30 mouse cellular contexts compared by ENCODE assay signal in the genomic region with DNA sequence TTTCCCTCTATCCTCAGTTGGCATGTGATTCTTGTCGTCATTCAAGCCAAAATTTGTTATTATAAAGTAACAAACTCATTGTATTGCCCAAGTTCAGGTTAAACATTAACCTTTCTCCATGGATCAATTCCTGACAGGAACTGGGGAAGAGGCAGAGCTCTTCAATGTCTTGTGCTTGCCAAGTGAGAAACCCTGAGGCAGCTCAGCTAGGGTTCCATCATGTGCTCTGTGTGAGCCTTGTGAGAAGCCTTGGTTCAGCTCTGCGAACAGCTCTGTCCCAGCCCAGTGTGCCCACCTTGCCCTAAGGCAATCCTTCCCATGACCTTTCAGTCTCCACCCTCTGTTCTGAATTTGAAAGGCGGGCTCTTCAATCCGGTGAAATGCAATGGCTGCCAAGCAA.
DNase-seq lines count a peak whose midpoint lies in the region; ATAC-seq and TF ChIP-seq lines count a peak whose summit lies in the region.
"Had no signal": no experiment of that assay in that cellular context is flagged by ENCODE, and none has a peak within 500 bp of the region (broad histone marks: within the 10 kb centered on the region; RNA-seq: fewer than 3 reads in every experiment).

No protein-coding gene starts in this region.

- no peak overlapping the region for H3K4me3 ChIP-seq in kidney, embryonic 16.5 days (ENCODE audit: low read length)
- H3K4me3 ChIP-seq in liver, adult 2 months (ENCODE audit: insufficient read depth, low read depth, low read length): no peak overlapping the region
- no peak overlapping the region for H3K4me3 ChIP-seq in liver, embryonic 12.5 days
- H3K4me3 ChIP-seq: gastrocnemius, adult 2 months; heart, adult 2 months; heart, embryonic 12.5 days; limb, embryonic 10.5 days; limb, embryonic 15.5 days; megakaryocyte, embryonic 14.5 days; midbrain, embryonic 12.5 days; neural tube, embryonic 13.5 days had no signal

- no peak for TF ChIP-seq CTCF in liver, adult 2 months (IDR thresholded peaks at IDR 0.05; ENCODE audit: low read depth, low read length)

- H3K27ac ChIP-seq in kidney, embryonic 16.5 days (ENCODE audit: low read length): no peak overlapping the region
- H3K27ac ChIP-seq in liver, adult 2 months (replicated peaks; ENCODE audit: insufficient read depth, low read depth, low read length): peak overlapping the region; percentile 72
- no peak overlapping the region for H3K27ac ChIP-seq in liver, embryonic 12.5 days
- H3K27ac ChIP-seq: gastrocnemius, adult 2 months; heart, adult 2 months; hindbrain, embryonic 14.5 days; limb, embryonic 10.5 days; limb, embryonic 15.5 days; midbrain, embryonic 12.5 days; neural tube, embryonic 13.5 days; stomach, postnatal 0 days had no signal

- ATAC-seq in kidney, embryonic 16.5 days (ENCODE audit: low FRiP score, low TSS enrichment): no peak
- no peak for ATAC-seq in liver, embryonic 12.5 days
- ATAC-seq: forebrain, embryonic 14.5 days; intestine, postnatal 0 days; lung, postnatal 0 days had no signal

- no peaks in the 10 kb centered on the region for H3K9me3 ChIP-seq in kidney, embryonic 16.5 days (ENCODE audit: low read length)
- no peaks in the 10 kb centered on the region for H3K9me3 ChIP-seq in liver, embryonic 12.5 days (replicated peaks)
- H3K9me3 ChIP-seq: heart, embryonic 12.5 days; limb, embryonic 10.5 days; limb, embryonic 15.5 days; megakaryocyte, embryonic 14.5 days; midbrain, embryonic 12.5 days; neural tube, embryonic 13.5 days had no signal

- 63% methylated on average over 4 of the region's 4 CpGs for WGBS in kidney, embryonic 16.5 days
- WGBS in liver, adult 2 months: 24% methylated on average over 4 of the region's 4 CpGs
- 66% methylated on average over 4 of the region's 4 CpGs for WGBS in liver, embryonic 12.5 days (ENCODE audit: insufficient replicate concordance)

- DNase-seq in kidney, adult 11 months: peak; percentile 50
- DNase-seq in liver, adult 2 months (ENCODE audit: extremely low read depth, low read depth, low spot score): peak; percentile 99
- peak; percentile 92 for DNase-seq in ZHBTc4 (ENCODE audit: low read depth, low spot score)
- peak; percentile 45 to 80 for DNase-seq in kidney, postnatal 36 days
- no peak for DNase-seq in cerebellum, postnatal 4 days (ENCODE audit: low spot score in 2 of 2)
- DNase-seq in frontal cortex, postnatal 10 days (ENCODE audit: low spot score in 2 of 2): no peak
- DNase-seq: adrenal gland, adult 8-10 months; cerebellum, adult 2 months; cerebellum, postnatal 25 days; gastrocnemius, adult 2 months; gastrocnemius, postnatal 36 days; heart, adult 2 months; layer of hippocampus, adult 9-11 months; lung, postnatal 4 days; right cerebral cortex, postnatal 4 days; thymus, adult 18-20 months; thymus, postnatal 25 days had no signal

- no peaks in the 10 kb centered on the region for H3K27me3 ChIP-seq in kidney, embryonic 16.5 days (ENCODE audit: insufficient read depth, low read length)
- H3K27me3 ChIP-seq in liver, adult 2 months (ENCODE audit: control insufficient read depth, insufficient read depth, low read length): no peaks in the 10 kb centered on the region
- no peaks in the 10 kb centered on the region for H3K27me3 ChIP-seq in liver, embryonic 12.5 days (replicated peaks)
- H3K27me3 ChIP-seq: heart, embryonic 12.5 days; limb, embryonic 15.5 days; midbrain, embryonic 12.5 days; neural tube, embryonic 13.5 days had no signal

- H3K9ac ChIP-seq in kidney, embryonic 16.5 days (replicated peaks; ENCODE audit: low read length): no peak overlapping the region
- peak overlapping the region; percentile 2; the same call in 1 of the 2 replicates for H3K9ac ChIP-seq in liver, adult 2 months (ENCODE audit: low read depth, low read length)
- H3K9ac ChIP-seq in liver, embryonic 12.5 days: no peak overlapping the region
- H3K9ac ChIP-seq: heart, embryonic 12.5 days; hindbrain, embryonic 14.5 days; limb, embryonic 15.5 days; midbrain, embryonic 12.5 days; neural tube, embryonic 13.5 days had no signal

- H3K36me3 ChIP-seq in kidney, embryonic 16.5 days (ENCODE audit: insufficient read depth, low read length): no peaks in the 10 kb centered on the region
- H3K36me3 ChIP-seq in liver, adult 2 months (ENCODE audit: control insufficient read depth, insufficient read depth, low read length): no peaks in the 10 kb centered on the region
- H3K36me3 ChIP-seq in liver, embryonic 12.5 days: no peaks in the 10 kb centered on the region
- H3K36me3 ChIP-seq: heart, embryonic 12.5 days; limb, embryonic 10.5 days; limb, embryonic 15.5 days; midbrain, embryonic 12.5 days; neural tube, embryonic 13.5 days had no signal

- H3K4me1 ChIP-seq in kidney, embryonic 16.5 days (ENCODE audit: insufficient read depth, low read length): no peaks in the 10 kb centered on the region
- peaks cover 1% of the 10 kb centered on the region; the same call in 1 of the 2 replicates for H3K4me1 ChIP-seq in liver, adult 2 months (ENCODE audit: control insufficient read depth, insufficient read depth, low read length)
- H3K4me1 ChIP-seq in liver, embryonic 12.5 days: no peaks in the 10 kb centered on the region
- H3K4me1 ChIP-seq: heart, embryonic 12.5 days; limb, embryonic 10.5 days; limb, embryonic 15.5 days; megakaryocyte, embryonic 14.5 days; midbrain, embryonic 12.5 days; neural tube, embryonic 13.5 days had no signal

- peaks cover 10% of the 10 kb centered on the region; the same call in 1 of the 2 replicates for H3K79me2 ChIP-seq in liver, adult 2 months (ENCODE audit: control insufficient read depth, insufficient read depth, low read length)

- no peak for TF ChIP-seq POLR2A in liver, adult 2 months (IDR thresholded peaks at IDR 0.05; ENCODE audit: extremely low read depth, insufficient read depth, low read length)

- H3K4me2 ChIP-seq in kidney, embryonic 16.5 days (replicated peaks; ENCODE audit: low read depth, low read length): no peak overlapping the region
- no peak overlapping the region for H3K4me2 ChIP-seq in liver, embryonic 12.5 days
- H3K4me2 ChIP-seq: heart, embryonic 12.5 days; hindbrain, embryonic 14.5 days; limb, embryonic 15.5 days; midbrain, embryonic 12.5 days; neural tube, embryonic 13.5 days had no signal

Comparison
In these comparisons a context has a peak if more than half of its experiments do, and no peak if none do; other contexts are left out.
1. DNase-seq: peak in kidney, adult 11 months (single experiment), liver, adult 2 months (single experiment), ZHBTc4 (single experiment) and kidney, postnatal 36 days (2 of 2); none in cerebellum, postnatal 4 days (0 of 2) and frontal cortex, postnatal 10 days (0 of 2).